Mouse (Mus musculus) forebrain, embryonic 15.5 days (tissue): Measurements from ENCODE around the gene Slc8a3. TPM values are rescaled to one million over a fixed set of nuclear protein-coding genes. Genes with fewer than 3 reads are reported as not detected.

Experiments
- ATAC-seq: fragments of 200-750 bp; cut with Nextera tagmentation; replicated peaks from 2 replicates; pipeline ENCODE4 v1.8.0; 2017; ENCODE audit warnings: mild to moderate bottlenecking, moderate TSS enrichment, moderate library complexity
- H3K27ac ChIP-seq: fragments of 300-500 bp; sonication (generic); replicated peaks from 2 replicates; pipeline ENCODE4 v1.5.1; 2015; ENCODE audit warnings: mild to moderate bottlenecking, inconsistent platforms
- H3K27me3 ChIP-seq: fragments of 300-500 bp; sonication (generic); 2 replicates; pipeline ENCODE4 v1.6.1; 2015; ENCODE audit warnings: inconsistent platforms
- H3K36me3 ChIP-seq: fragments of 300-500 bp; sonication (generic); 2 replicates; pipeline ENCODE4 v1.6.1; 2015; ENCODE audit warnings: mild to moderate bottlenecking, inconsistent platforms
- H3K4me1 ChIP-seq: fragments of 300-500 bp; sonication (generic); 2 replicates; pipeline ENCODE4 v1.6.1; 2015; ENCODE audit warnings: inconsistent platforms
- H3K4me2 ChIP-seq: fragments of 300-500 bp; sonication (generic); replicated peaks from 2 replicates; pipeline ENCODE4 v1.6.1; 2015; ENCODE audit warnings: mild to moderate bottlenecking, inconsistent platforms
- H3K4me3 ChIP-seq: fragments of 300-500 bp; sonication (generic); 2 replicates; pipeline ENCODE4 v1.5.1; 2015; ENCODE audit warnings: mild to moderate bottlenecking, inconsistent platforms
- H3K9ac ChIP-seq: fragments of 300-500 bp; sonication (generic); replicated peaks from 2 replicates; pipeline ENCODE4 v1.6.1; 2015; ENCODE audit warnings: mild to moderate bottlenecking, inconsistent platforms
- H3K9me3 ChIP-seq: fragments of 300-500 bp; sonication (generic); 2 replicates; pipeline ENCODE4 v1.6.1; 2016; ENCODE audit warnings: inconsistent platforms
- WGBS: fragments of 180-500 bp; shearing (Covaris S2); methylation state at CpG from one replicate; pipeline ENCODE4 v1.1.7; 2015; ENCODE audit warnings: mixed read lengths; 5-methylcytosine and 5-hydroxymethylcytosine counted together
- polyA plus RNA-seq: library from polyadenylated mRNA; unstranded; fragments of >200 nt; fragmentation: Nextera tagmentation; extraction: Ambion mirVana; gene quantifications from 2 replicates; pipeline ENCODE4 v1.2.1, GENCODE M21; 2015

The Slc8a3 gene
- polyA plus RNA-seq, 1 experiment from 2014 or later: 5.1 TPM

DNA sequence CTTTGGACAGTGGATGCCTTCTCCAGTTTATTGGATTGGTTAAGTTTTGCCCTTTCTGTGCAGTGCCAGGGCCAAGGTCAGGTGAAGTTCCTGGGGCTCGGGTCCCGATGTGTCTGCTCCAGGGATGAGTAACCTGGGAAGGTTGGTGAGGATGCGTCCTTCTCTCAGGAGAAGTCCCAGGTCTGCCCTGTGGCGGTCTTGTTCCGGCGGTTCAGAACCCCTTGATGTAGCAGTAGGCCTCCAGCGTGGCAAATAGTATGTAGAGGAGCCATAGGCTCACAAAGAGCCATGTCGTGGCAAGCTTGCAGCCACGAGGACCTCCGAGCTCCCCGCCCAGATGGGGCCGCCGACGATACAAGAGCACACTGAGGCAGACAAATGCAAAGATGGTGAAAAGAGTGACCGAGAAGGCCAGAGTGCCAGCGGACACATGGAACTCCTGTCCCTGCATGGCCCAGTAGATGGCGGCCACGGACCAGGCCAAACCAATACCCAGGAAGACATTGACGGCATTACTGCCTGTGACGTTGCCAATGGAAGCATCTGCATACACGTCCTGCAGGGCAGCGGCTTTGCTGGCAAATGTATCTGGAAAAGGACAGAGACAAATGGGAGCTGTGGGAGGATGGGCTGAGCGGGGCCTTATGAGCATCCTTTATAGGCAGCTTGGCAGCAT lies 133.6 kb downstream of the Slc8a3 start:
- Histone ChIP-seq H3K4me3 (no peak overlapping the region), H3K9ac (no peak overlapping the region), H3K27ac (no peak overlapping the region), H3K9me3 (no peaks in the 10 kb centered on the region), H3K4me1 (no peaks in the 10 kb centered on the region), H3K36me3 (no peaks in the 10 kb centered on the region), H3K4me2 (no peak overlapping the region; the same call in 1 of the 2 replicates), H3K27me3 (no peaks in the 10 kb centered on the region)
- peak; percentile 86 for ATAC-seq
- WGBS: 29% methylated on average over 23 of the region's 23 CpGs

DNA sequence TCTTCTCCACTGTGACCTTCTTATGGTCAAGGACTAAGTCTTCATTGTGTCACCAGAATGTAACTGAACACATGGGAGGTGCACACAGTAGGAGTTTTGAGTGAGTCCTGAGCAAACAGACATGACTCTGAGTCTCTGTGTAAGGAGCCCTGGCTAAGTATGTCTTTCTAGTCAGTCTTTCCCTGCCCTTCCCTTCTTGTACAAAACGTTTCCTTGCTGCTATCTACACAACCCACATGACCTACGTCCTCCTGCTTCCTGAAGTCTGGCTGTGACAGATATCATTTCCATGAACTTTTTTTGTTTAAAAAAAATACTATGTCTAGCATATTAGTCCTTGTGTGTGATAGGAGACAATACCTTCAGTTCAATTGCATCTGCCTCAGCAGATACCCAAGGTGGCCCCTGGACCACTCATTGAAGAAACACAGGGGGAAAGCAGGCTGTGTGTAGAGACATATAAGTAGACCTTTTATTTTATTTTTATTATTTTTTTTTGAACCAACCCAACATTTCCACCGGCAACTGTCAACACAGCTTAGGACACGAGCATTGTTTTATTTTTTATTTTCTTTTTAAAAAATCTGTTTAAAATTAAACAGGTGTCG lies 135.4 kb downstream of the Slc8a3 start:
- Histone ChIP-seq H3K4me2 (no peak overlapping the region), H3K4me1 (no peaks in the 10 kb centered on the region), H3K27me3 (no peaks in the 10 kb centered on the region), H3K9me3 (no peaks in the 10 kb centered on the region), H3K9ac (no peak overlapping the region), H3K36me3 (no peaks in the 10 kb centered on the region), H3K27ac (no peak overlapping the region), H3K4me3 (no peak overlapping the region)
- WGBS: 81% methylated on average over 5 of the region's 5 CpGs
- no peak for ATAC-seq

- H3K36me3 ChIP-seq: no peaks in the 10 kb centered on the region
- no peak overlapping the region for H3K27ac ChIP-seq
- no peaks in the 10 kb centered on the region for H3K4me1 ChIP-seq
- 88% methylated on average over 2 of the region's 2 CpGs for WGBS
- H3K4me2 ChIP-seq: no peak overlapping the region
- no peak for ATAC-seq
- no peaks in the 10 kb centered on the region for H3K9me3 ChIP-seq
- H3K9ac ChIP-seq: no peak overlapping the region
- H3K4me3 ChIP-seq: no peak overlapping the region
- H3K27me3 ChIP-seq: no peaks in the 10 kb centered on the region
Measured at GRCm38 (mm10) chr12:81193968-81194367, 139.0 kb downstream of the Slc8a3 start.

DNA sequence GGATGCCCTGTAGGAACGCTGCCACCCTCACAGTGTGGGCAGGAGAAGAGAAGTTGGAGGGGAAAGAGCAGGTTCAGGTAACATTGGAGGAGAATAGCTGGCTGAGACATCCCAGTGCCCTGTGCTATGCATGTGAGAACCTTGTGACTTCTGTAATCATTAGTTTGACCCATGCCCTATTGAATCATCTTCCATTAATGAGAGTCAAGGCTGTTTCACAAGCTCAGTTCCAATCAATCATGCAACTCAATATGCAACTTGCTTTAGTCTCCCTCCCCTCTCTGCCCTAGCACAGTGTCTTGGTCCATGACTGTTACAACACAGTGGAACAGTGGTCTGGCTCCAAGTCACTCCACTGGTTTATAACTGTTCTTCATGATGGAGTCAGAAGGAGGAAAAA lies 143.3 kb downstream of the Slc8a3 start:
- Histone ChIP-seq H3K36me3 (no peaks in the 10 kb centered on the region), H3K4me3 (no peak overlapping the region), H3K27ac (no peak overlapping the region), H3K9me3 (no peaks in the 10 kb centered on the region), H3K9ac (no peak overlapping the region), H3K4me2 (no peak overlapping the region), H3K4me1 (no peaks in the 10 kb centered on the region), H3K27me3 (no peaks in the 10 kb centered on the region)
- no peak for ATAC-seq
- 94% methylated on average over 1 of the region's 1 CpGs for WGBS

GRCm38 (mm10) chr12:81188996-81189395 lies 144.0 kb downstream of the Slc8a3 start:
- no peak overlapping the region for H3K9ac ChIP-seq
- WGBS: 95% methylated on average over 4 of the region's 4 CpGs
- no peaks in the 10 kb centered on the region for H3K27me3 ChIP-seq
- no peaks in the 10 kb centered on the region for H3K36me3 ChIP-seq
- no peak overlapping the region for H3K4me2 ChIP-seq
- H3K4me3 ChIP-seq: no peak overlapping the region
- ATAC-seq: no peak
- no peaks in the 10 kb centered on the region for H3K4me1 ChIP-seq
- H3K27ac ChIP-seq: no peak overlapping the region
- H3K9me3 ChIP-seq: no peaks in the 10 kb centered on the region

- H3K36me3 ChIP-seq: no peaks in the 10 kb centered on the region
- WGBS: 84% methylated on average over 3 of the region's 3 CpGs
- no peak overlapping the region for H3K9ac ChIP-seq
Measured at GRCm38 (mm10) chr12:81188423-81188822, 144.6 kb downstream of the Slc8a3 start.

GRCm38 (mm10) chr12:81186668-81187067 lies 146.3 kb downstream of the Slc8a3 start:
- Histone ChIP-seq H3K36me3 (no peaks in the 10 kb centered on the region), H3K4me2 (no peak overlapping the region), H3K27ac (no peak overlapping the region), H3K4me3 (no peak overlapping the region), H3K9me3 (no peaks in the 10 kb centered on the region), H3K9ac (no peak overlapping the region), H3K4me1 (no peaks in the 10 kb centered on the region), H3K27me3 (no peaks in the 10 kb centered on the region)
- no peak for ATAC-seq
- WGBS: 86% methylated on average over 3 of the region's 3 CpGs

More at GRCm38 (mm10) chr12:81188423-81188822, 144.6 kb downstream of the Slc8a3 start:
- H3K4me3 ChIP-seq: no peak overlapping the region
- ATAC-seq: no peak
- no peak overlapping the region for H3K27ac ChIP-seq
- H3K27me3 ChIP-seq: no peaks in the 10 kb centered on the region
- no peak overlapping the region for H3K4me2 ChIP-seq
- no peaks in the 10 kb centered on the region for H3K9me3 ChIP-seq
- H3K4me1 ChIP-seq: no peaks in the 10 kb centered on the region

DNA sequence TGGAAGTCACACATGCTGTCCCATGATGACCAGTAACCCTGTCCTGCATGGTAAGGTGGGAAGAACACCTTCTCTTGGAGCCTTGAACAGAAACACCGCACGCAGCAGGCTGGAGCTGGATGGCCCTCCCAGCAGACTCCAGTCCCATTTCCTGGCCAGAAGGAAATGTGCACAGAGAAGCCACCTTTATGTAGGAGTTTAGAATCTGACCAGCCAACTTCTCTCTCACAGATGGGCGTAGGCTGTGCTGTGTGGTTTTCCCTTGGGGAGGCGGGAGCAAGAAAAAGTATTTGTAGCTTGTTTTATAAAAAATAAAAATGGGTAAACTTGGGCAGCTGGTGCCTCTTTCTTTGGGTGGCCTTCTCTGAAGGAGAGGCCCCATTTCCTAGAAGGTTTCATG lies 146.9 kb downstream of the Slc8a3 start:
- Histone ChIP-seq H3K4me2 (no peak overlapping the region), H3K27ac (no peak overlapping the region), H3K27me3 (no peaks in the 10 kb centered on the region), H3K9me3 (no peaks in the 10 kb centered on the region), H3K9ac (no peak overlapping the region), H3K4me3 (no peak overlapping the region), H3K4me1 (no peaks in the 10 kb centered on the region), H3K36me3 (no peaks in the 10 kb centered on the region)
- WGBS: 96% methylated on average over 4 of the region's 4 CpGs
- no peak for ATAC-seq

DNA sequence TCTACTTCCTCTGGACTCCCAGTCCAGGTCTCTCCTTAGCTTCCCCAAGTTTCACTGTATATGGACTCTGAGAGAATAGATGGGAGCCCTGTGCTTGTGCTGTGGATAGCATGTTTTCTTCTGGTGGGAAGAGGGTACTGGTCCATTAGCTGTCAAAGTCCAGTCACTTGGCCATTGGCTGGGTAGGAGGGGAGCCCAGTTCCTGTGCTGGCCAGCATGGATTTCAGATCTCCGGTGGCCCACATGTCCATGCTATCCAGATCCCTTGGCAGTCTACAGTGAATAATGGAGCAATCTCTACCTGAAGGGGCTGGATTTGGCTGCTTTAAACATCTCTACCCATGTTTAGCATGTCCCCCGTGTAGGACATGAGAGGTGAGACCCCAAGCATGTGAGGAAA lies 148.0 kb downstream of the Slc8a3 start:
- H3K27ac ChIP-seq: no peak overlapping the region
- H3K4me2 ChIP-seq: no peak overlapping the region
- no peak overlapping the region for H3K4me3 ChIP-seq
- no peaks in the 10 kb centered on the region for H3K4me1 ChIP-seq
- no peak overlapping the region for H3K9ac ChIP-seq
- H3K36me3 ChIP-seq: no peaks in the 10 kb centered on the region
- 92% methylated on average over 2 of the region's 2 CpGs for WGBS
- no peak for ATAC-seq
- no peaks in the 10 kb centered on the region for H3K9me3 ChIP-seq
- H3K27me3 ChIP-seq: no peaks in the 10 kb centered on the region

DNA sequence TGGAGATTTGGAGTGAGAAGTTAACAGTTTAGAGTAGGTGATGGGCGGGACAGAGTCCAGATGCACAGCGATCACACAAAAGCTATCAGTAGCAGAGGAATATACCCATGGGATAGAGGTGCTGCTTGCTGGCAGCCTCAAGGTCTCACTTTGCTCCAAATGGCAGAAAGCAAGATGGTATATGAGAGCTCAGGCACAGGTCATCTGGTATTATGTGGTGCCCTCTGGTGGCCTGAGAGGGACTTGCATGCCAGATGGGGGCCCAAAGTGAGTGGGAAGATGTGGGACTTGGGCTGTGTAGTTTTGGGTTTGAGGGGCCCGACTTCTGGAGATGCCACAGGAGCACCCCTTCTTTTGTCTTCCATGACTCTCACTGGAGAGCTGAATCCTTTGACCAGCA lies 150.9 kb downstream of the Slc8a3 start:
- Histone ChIP-seq H3K4me1 (no peaks in the 10 kb centered on the region), H3K27me3 (no peaks in the 10 kb centered on the region), H3K36me3 (no peaks in the 10 kb centered on the region), H3K4me2 (no peak overlapping the region), H3K4me3 (no peak overlapping the region), H3K9ac (no peak overlapping the region), H3K27ac (no peak overlapping the region), H3K9me3 (no peaks in the 10 kb centered on the region)
- 65% methylated on average over 3 of the region's 3 CpGs for WGBS
- no peak for ATAC-seq

- Histone ChIP-seq H3K4me3 (no peak overlapping the region), H3K27me3 (no peaks in the 10 kb centered on the region), H3K4me2 (no peak overlapping the region), H3K36me3 (no peaks in the 10 kb centered on the region), H3K9me3 (no peaks in the 10 kb centered on the region), H3K9ac (no peak overlapping the region), H3K4me1 (no peaks in the 10 kb centered on the region), H3K27ac (no peak overlapping the region)
- no peak for ATAC-seq
- 67% methylated on average over 9 of the region's 9 CpGs for WGBS
Measured at GRCm38 (mm10) chr12:81175252-81175651, 157.7 kb downstream of the Slc8a3 start.

DNA sequence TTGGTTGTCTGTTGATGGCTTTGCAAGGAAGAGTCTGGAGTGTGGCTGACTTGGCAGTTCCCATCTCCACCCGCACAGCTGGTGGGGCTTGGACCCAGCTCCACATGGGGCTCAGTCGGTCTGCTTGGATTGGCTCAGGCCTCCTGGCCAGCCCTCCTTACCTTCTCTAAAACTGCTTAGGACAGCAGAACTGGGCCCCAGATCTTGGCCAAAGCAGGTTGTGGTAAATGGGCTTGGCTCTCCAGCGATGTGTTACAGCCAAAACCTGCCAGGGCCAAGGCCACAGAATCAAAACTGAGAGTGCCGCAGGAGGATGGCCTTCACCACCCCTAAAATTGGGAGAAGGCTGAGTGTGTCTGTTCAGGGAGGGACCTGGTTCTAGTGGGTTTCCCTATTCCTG lies 159.1 kb downstream of the Slc8a3 start:
- WGBS: 91% methylated on average over 4 of the region's 4 CpGs
- Histone ChIP-seq H3K27ac (no peak overlapping the region), H3K9me3 (no peaks in the 10 kb centered on the region), H3K27me3 (no peaks in the 10 kb centered on the region), H3K4me1 (no peaks in the 10 kb centered on the region), H3K9ac (no peak overlapping the region), H3K4me3 (no peak overlapping the region), H3K4me2 (no peak overlapping the region), H3K36me3 (no peaks in the 10 kb centered on the region)
- ATAC-seq: no peak

DNA sequence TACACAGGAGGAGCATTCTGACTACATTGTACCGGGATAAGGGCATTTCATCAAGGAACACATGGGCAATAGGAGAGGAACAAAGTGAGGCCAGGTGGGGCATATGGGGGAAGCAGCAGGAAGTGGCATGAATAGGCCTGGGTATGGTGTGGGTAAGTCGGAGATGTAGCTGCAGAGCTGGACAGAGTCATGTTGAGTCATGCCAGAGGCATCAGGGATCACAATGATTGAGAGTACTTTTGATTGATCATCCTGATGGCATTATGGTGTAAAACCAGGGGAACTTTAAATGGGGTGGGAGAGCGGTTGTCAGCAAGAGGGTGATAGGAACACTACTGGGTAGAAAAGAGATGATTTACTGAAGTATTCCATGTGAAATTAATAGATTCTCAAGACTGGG lies 160.0 kb downstream of the Slc8a3 start:
- Histone ChIP-seq H3K9me3 (no peaks in the 10 kb centered on the region), H3K27me3 (no peaks in the 10 kb centered on the region), H3K36me3 (no peaks in the 10 kb centered on the region), H3K27ac (no peak overlapping the region), H3K4me1 (no peaks in the 10 kb centered on the region), H3K4me2 (no peak overlapping the region), H3K9ac (no peak overlapping the region), H3K4me3 (no peak overlapping the region)
- no peak for ATAC-seq
- 90% methylated on average over 3 of the region's 3 CpGs for WGBS
